ENCODE assay signal across 21 mouse cellular contexts in the genomic region with DNA sequence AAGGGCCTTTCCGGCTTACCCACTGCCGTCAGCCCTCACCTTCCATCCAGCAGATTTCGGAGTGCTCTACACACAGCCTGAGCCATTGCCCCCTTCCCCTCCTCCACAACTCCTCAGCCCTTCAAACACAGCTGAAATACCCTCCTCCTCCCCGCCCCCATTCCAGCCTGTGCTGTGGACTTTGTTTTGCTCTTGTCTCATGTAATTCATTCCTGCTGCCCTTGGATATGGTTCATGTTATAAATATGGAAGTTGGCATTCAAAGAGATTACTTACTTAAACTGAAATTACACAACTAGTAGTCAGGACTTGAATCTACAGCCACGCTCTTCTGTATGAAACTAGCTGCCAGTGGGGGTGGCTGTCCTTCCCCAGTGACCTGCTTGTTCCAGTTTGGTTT. TPM values are rescaled to one million over a fixed set of nuclear protein-coding genes. Genes with fewer than 3 reads are reported as not detected.
A peak's percentile ranks its signal among the peaks of the same experiment; 100 is the strongest.
DNase-seq lines count a peak whose midpoint lies in the region; ATAC-seq and TF ChIP-seq lines count a peak whose summit lies in the region.
"Had no signal": no experiment of that assay in that cellular context is flagged by ENCODE, and none has a peak within 500 bp of the region (broad histone marks: within the 10 kb centered on the region; RNA-seq: fewer than 3 reads in every experiment).

No protein-coding gene starts in this region.

- peak overlapping the region; percentile 84; the same call in 1 of the 2 replicates for H3K27ac ChIP-seq in lung, embryonic 15.5 days
- H3K27ac ChIP-seq: forebrain, embryonic 15.5 days; heart, adult 2 months; heart, embryonic 15.5 days; hindbrain, embryonic 13.5 days; hindbrain, postnatal 0 days had no signal

- H3K9me3 ChIP-seq in lung, embryonic 15.5 days = no peaks in the 10 kb centered on the region
- H3K9me3 ChIP-seq in E14TG2a.4 (ENCODE audit: low read length) = peaks cover 2% of the 10 kb centered on the region
- H3K9me3 ChIP-seq: forebrain, embryonic 15.5 days; heart, embryonic 15.5 days; hindbrain, embryonic 13.5 days had no signal

- H3K9ac ChIP-seq in lung, embryonic 15.5 days = no peak overlapping the region
- H3K9ac ChIP-seq: forebrain, embryonic 15.5 days; heart, embryonic 15.5 days; hindbrain, embryonic 13.5 days had no signal

- no peak for ATAC-seq in lung, embryonic 15.5 days (ENCODE audit: borderline replicate concordance, extremely low read depth, low FRiP score, low TSS enrichment)
- ATAC-seq: forebrain, embryonic 15.5 days; hindbrain, postnatal 0 days had no signal

- H3K4me2 ChIP-seq in lung, embryonic 15.5 days = no peak overlapping the region
- H3K4me2 ChIP-seq: forebrain, embryonic 15.5 days; heart, embryonic 11.5 days; heart, embryonic 15.5 days; hindbrain, embryonic 13.5 days had no signal

- 69% methylated on average over 5 of the region's 5 CpGs for WGBS in lung, embryonic 15.5 days

- no peak overlapping the region for H3K4me3 ChIP-seq in lung, embryonic 15.5 days
- H3K4me3 ChIP-seq in E14TG2a.4 (replicated peaks; ENCODE audit: low read length) = peak overlapping the region; percentile 23; the same call in 1 of the 2 replicates
- H3K4me3 ChIP-seq: forebrain, embryonic 15.5 days; heart, adult 2 months; heart, embryonic 15.5 days; hindbrain, embryonic 13.5 days had no signal

- H3K36me3 ChIP-seq in lung, embryonic 15.5 days = peaks cover 49% of the 10 kb centered on the region
- H3K36me3 ChIP-seq in E14TG2a.4 (ENCODE audit: insufficient read depth, low read length) = peaks cover 71% of the 10 kb centered on the region

- no peaks in the 10 kb centered on the region for H3K27me3 ChIP-seq in lung, embryonic 15.5 days
- H3K27me3 ChIP-seq in E14TG2a.4 (ENCODE audit: insufficient read depth, low read length) = no peaks in the 10 kb centered on the region
- H3K27me3 ChIP-seq: forebrain, embryonic 15.5 days; heart, embryonic 15.5 days; hindbrain, embryonic 13.5 days had no signal

- no peak for TF ChIP-seq CTCF in E14TG2a.4 (conservative IDR thresholded peaks at IDR 0.05; ENCODE audit: low read length)

- peak; percentile 4 for DNase-seq in gastrocnemius, postnatal 25 days
- DNase-seq in gastrocnemius, postnatal 4 days (ENCODE audit: low spot score in 2 of 2) = no peak
- no peak for DNase-seq in lung, postnatal 25 days (ENCODE audit: low spot score)
- peak; percentile 41 for DNase-seq in ZHBTc4 (ENCODE audit: low read depth, low spot score)
- no peak for DNase-seq in left cerebral cortex, adult 11 months (ENCODE audit: low spot score)
- no peak for DNase-seq in kidney, adult 18-20 months
- DNase-seq: adrenal gland, postnatal 14 days; cerebellum, adult 11-12 months; cerebellum, adult 9-10 months; cerebellum, postnatal 25 days; heart, adult 2 months; heart, postnatal 14 days had no signal

- peaks cover 26% of the 10 kb centered on the region for H3K4me1 ChIP-seq in lung, embryonic 15.5 days
- H3K4me1 ChIP-seq in E14TG2a.4 (replicated peaks; ENCODE audit: low read depth, low read length) = peaks cover 62% of the 10 kb centered on the region
- H3K4me1 ChIP-seq: forebrain, embryonic 15.5 days; hindbrain, embryonic 13.5 days had no signal

RNA-seq across cellular contexts. Expression of gene Hcrtr1, which starts 16.1 kb away (rescaled TPM):
- total RNA-seq in gastrocnemius, postnatal 25 days (2021) = not detected
- total RNA-seq in gastrocnemius, postnatal 4 days (2021) = not detected
- 0.28 and 0.50 TPM in 2 replicates for polyA plus RNA-seq in lung, embryonic 15.5 days (2015; fragmentation: Nextera tagmentation; extraction: Ambion mirVana)
- total RNA-seq: heart, adult 2 months; hematopoietic stem cell, adult 5-6 weeks had no signal
- polyA plus RNA-seq: C2C12; heart, embryonic 15.5 days had no signal

RNA-seq across cellular contexts. Expression of gene Pef1, which starts 20.7 kb away (rescaled TPM):
- 10 to 100 TPM; 28.9 to 30.5 TPM for total RNA-seq in gastrocnemius, postnatal 25 days (2021)
- 10 to 100 TPM; 35.4 to 37.7 TPM for total RNA-seq in gastrocnemius, postnatal 4 days (2021)
- polyA plus RNA-seq in lung, embryonic 15.5 days (2015; fragmentation: Nextera tagmentation; extraction: Ambion mirVana) = 75.0 and 76.5 TPM in 2 replicates

RNA-seq across cellular contexts. Expression of gene Tinagl1, which starts 51.9 kb away (rescaled TPM):
- 10 to 100 TPM; 23.7 to 31.5 TPM for total RNA-seq in gastrocnemius, postnatal 25 days (2021)
- total RNA-seq in gastrocnemius, postnatal 4 days (2021) = 10 to 100 TPM; 35.7 to 39.9 TPM
- 52.4 and 57.5 TPM in 2 replicates for polyA plus RNA-seq in lung, embryonic 15.5 days (2015; fragmentation: Nextera tagmentation; extraction: Ambion mirVana)

Comparison
In these comparisons a context has a peak if more than half of its experiments do, and no peak if none do; other contexts are left out.
1. DNase-seq: peak in gastrocnemius, postnatal 25 days (single experiment) and ZHBTc4 (single experiment); none in gastrocnemius, postnatal 4 days (0 of 2), lung, postnatal 25 days (single experiment), left cerebral cortex, adult 11 months (single experiment) and kidney, adult 18-20 months (single experiment).